Mouse (Mus musculus): ENCODE data around the gene Teddm3. TPM values are rescaled to one million over a fixed set of nuclear protein-coding genes. Genes with fewer than 3 reads are reported as not detected.
"Not testable (repeated sequence)": the region's sequence is repeated elsewhere in the genome, so short reads cannot be mapped to it uniquely, and the experiment has no call there.

Teddm3 gene
- total and polyA plus RNA-seq, 2 experiments: not detected

GRCm38 (mm10) chr16:21156261-21156660 is 2.5 kb upstream of the Teddm3 start:
- not testable (repeated sequence) for H3K79me2 ChIP-seq (ENCODE audit: control insufficient read depth, insufficient read depth, low read length); H3K27ac ChIP-seq (replicated peaks; ENCODE audit: insufficient read depth, low read depth, low read length); H3K4me3 ChIP-seq (ENCODE audit: insufficient read depth, low read depth, low read length); H3K4me1 ChIP-seq (ENCODE audit: control insufficient read depth, insufficient read depth, low read length); DNase-seq (ENCODE audit: extremely low read depth, low read depth, low spot score); H3K9ac ChIP-seq (ENCODE audit: low read depth, low read length); H3K27me3 ChIP-seq (ENCODE audit: control insufficient read depth, insufficient read depth, low read length); H3K36me3 ChIP-seq (ENCODE audit: control insufficient read depth, insufficient read depth, low read length)

- Histone ChIP-seq H3K79me2 (ENCODE audit: control insufficient read depth, insufficient read depth, low read length) (no peaks in the 10 kb centered on the region), H3K4me1 (ENCODE audit: control insufficient read depth, insufficient read depth, low read length) (no peaks in the 10 kb centered on the region), H3K27me3 (ENCODE audit: control insufficient read depth, insufficient read depth, low read length) (no peaks in the 10 kb centered on the region), H3K9ac (ENCODE audit: low read depth, low read length) (no peak overlapping the region), H3K27ac (replicated peaks; ENCODE audit: insufficient read depth, low read depth, low read length) (no peak overlapping the region), H3K4me3 (ENCODE audit: insufficient read depth, low read depth, low read length) (no peak overlapping the region), H3K36me3 (ENCODE audit: control insufficient read depth, insufficient read depth, low read length) (no peaks in the 10 kb centered on the region)
- TF ChIP-seq POLR2A (IDR thresholded peaks at IDR 0.05; ENCODE audit: extremely low read depth, insufficient read depth, low read length) (no peak), CTCF (IDR thresholded peaks at IDR 0.05; ENCODE audit: low read depth, low read length) (no peak)
- no peak for DNase-seq (ENCODE audit: extremely low read depth, low read depth, low spot score)
- 78% methylated on average over 4 of the region's 4 CpGs for WGBS
These were observed 2.0 kb downstream of the Teddm3 start for GRCm38 (mm10) chr16:21151564-21152361.

- H3K79me2 ChIP-seq (ENCODE audit: control insufficient read depth, insufficient read depth, low read length): no peaks in the 10 kb centered on the region
- H3K27me3 ChIP-seq (ENCODE audit: control insufficient read depth, insufficient read depth, low read length): no peaks in the 10 kb centered on the region
- TF ChIP-seq CTCF (IDR thresholded peaks at IDR 0.05; ENCODE audit: low read depth, low read length) (no peak), POLR2A (IDR thresholded peaks at IDR 0.05; ENCODE audit: extremely low read depth, insufficient read depth, low read length) (no peak)
- no peaks in the 10 kb centered on the region for H3K36me3 ChIP-seq (ENCODE audit: control insufficient read depth, insufficient read depth, low read length)
- H3K9ac ChIP-seq (ENCODE audit: low read depth, low read length): no peak overlapping the region
- H3K27ac ChIP-seq (replicated peaks; ENCODE audit: insufficient read depth, low read depth, low read length): no peak overlapping the region
- H3K4me3 ChIP-seq (ENCODE audit: insufficient read depth, low read depth, low read length): no peak overlapping the region
- DNase-seq (ENCODE audit: extremely low read depth, low read depth, low spot score): no peak
- H3K4me1 ChIP-seq (ENCODE audit: control insufficient read depth, insufficient read depth, low read length): no peaks in the 10 kb centered on the region
These were observed 3.9 kb downstream of the Teddm3 start for GRCm38 (mm10) chr16:21149896-21150295.

GRCm38 (mm10) chr16:21148451-21148850 is 5.3 kb downstream of the Teddm3 start:
- H3K79me2 ChIP-seq (ENCODE audit: control insufficient read depth, insufficient read depth, low read length); H3K4me3 ChIP-seq (ENCODE audit: insufficient read depth, low read depth, low read length); H3K36me3 ChIP-seq (ENCODE audit: control insufficient read depth, insufficient read depth, low read length); DNase-seq (ENCODE audit: extremely low read depth, low read depth, low spot score); H3K27me3 ChIP-seq (ENCODE audit: control insufficient read depth, insufficient read depth, low read length); H3K27ac ChIP-seq (replicated peaks; ENCODE audit: insufficient read depth, low read depth, low read length); H3K9ac ChIP-seq (ENCODE audit: low read depth, low read length); H3K4me1 ChIP-seq (ENCODE audit: control insufficient read depth, insufficient read depth, low read length): not testable (repeated sequence)
- 32% methylated on average over 1 of the region's 1 CpGs for WGBS

GRCm38 (mm10) chr16:21136312-21137083 is 17.3 kb downstream of the Teddm3 start:
- Histone ChIP-seq H3K79me2 (ENCODE audit: control insufficient read depth, insufficient read depth, low read length) (no peaks in the 10 kb centered on the region), H3K4me3 (ENCODE audit: insufficient read depth, low read depth, low read length) (no peak overlapping the region), H3K27ac (replicated peaks; ENCODE audit: insufficient read depth, low read depth, low read length) (no peak overlapping the region), H3K9ac (ENCODE audit: low read depth, low read length) (no peak overlapping the region), H3K4me1 (ENCODE audit: control insufficient read depth, insufficient read depth, low read length) (no peaks in the 10 kb centered on the region), H3K36me3 (ENCODE audit: control insufficient read depth, insufficient read depth, low read length) (no peaks in the 10 kb centered on the region), H3K27me3 (ENCODE audit: control insufficient read depth, insufficient read depth, low read length) (no peaks in the 10 kb centered on the region)
- no peak for DNase-seq (ENCODE audit: extremely low read depth, low read depth, low spot score)
- WGBS: 44% methylated on average over 1 of the region's 1 CpGs
- TF ChIP-seq POLR2A (IDR thresholded peaks at IDR 0.05; ENCODE audit: extremely low read depth, insufficient read depth, low read length) (no peak), CTCF (IDR thresholded peaks at IDR 0.05; ENCODE audit: low read depth, low read length) (no peak)

GRCm38 (mm10) chr16:21127666-21128065 is 26.1 kb downstream of the Teddm3 start:
- not testable (repeated sequence) for H3K4me1 ChIP-seq (ENCODE audit: control insufficient read depth, insufficient read depth, low read length); H3K27me3 ChIP-seq (ENCODE audit: control insufficient read depth, insufficient read depth, low read length); H3K79me2 ChIP-seq (ENCODE audit: control insufficient read depth, insufficient read depth, low read length); H3K4me3 ChIP-seq (ENCODE audit: insufficient read depth, low read depth, low read length); H3K9ac ChIP-seq (ENCODE audit: low read depth, low read length); H3K27ac ChIP-seq (replicated peaks; ENCODE audit: insufficient read depth, low read depth, low read length); H3K36me3 ChIP-seq (ENCODE audit: control insufficient read depth, insufficient read depth, low read length); DNase-seq (ENCODE audit: extremely low read depth, low read depth, low spot score)
- 82% methylated on average over 3 of the region's 3 CpGs for WGBS

- not testable (repeated sequence) for H3K27me3 ChIP-seq (ENCODE audit: control insufficient read depth, insufficient read depth, low read length); H3K4me3 ChIP-seq (ENCODE audit: insufficient read depth, low read depth, low read length); H3K4me1 ChIP-seq (ENCODE audit: control insufficient read depth, insufficient read depth, low read length); DNase-seq (ENCODE audit: extremely low read depth, low read depth, low spot score); H3K27ac ChIP-seq (replicated peaks; ENCODE audit: insufficient read depth, low read depth, low read length); H3K36me3 ChIP-seq (ENCODE audit: control insufficient read depth, insufficient read depth, low read length); H3K79me2 ChIP-seq (ENCODE audit: control insufficient read depth, insufficient read depth, low read length); H3K9ac ChIP-seq (ENCODE audit: low read depth, low read length)
- WGBS: 68% methylated on average over 2 of the region's 2 CpGs
These were observed 31.0 kb downstream of the Teddm3 start for GRCm38 (mm10) chr16:21122776-21123175.
